Mouse (Mus musculus): ENCODE results near the gene Tmem252. TPM values are rescaled to one million over a fixed set of nuclear protein-coding genes. Genes with fewer than 3 reads are reported as not detected.

Tmem252 gene
- polyA plus RNA-seq, 1 experiment from 2014 or later, result 17.5 TPM

DNA sequence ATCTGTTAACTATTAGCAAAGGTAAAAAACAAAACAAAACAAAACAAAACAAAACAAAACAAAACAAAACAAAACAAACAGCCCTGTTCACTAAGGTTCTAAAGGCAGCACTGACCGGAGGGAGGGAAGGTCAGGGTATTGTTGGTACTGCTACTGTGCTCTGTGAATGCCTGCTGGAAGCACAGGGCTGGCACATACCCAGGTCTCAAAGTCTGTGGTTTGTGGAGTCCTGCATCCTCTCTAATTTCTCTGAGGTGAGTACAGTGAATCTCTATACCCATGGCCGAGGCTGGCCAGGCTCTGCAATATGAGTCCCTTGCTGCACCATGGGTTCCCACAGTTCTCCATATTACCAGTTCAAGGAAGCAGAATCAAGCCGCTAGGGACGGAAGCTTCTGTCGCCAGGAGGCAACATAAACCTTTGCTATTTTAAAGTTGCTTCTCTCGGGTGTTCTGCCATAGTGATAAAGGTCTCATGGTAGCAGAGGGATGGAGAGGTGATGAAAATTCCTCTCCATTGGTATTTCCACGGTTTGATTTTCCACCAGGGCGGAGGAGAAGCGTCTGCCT is 20.5 kb upstream of the Tmem252 start:
- Histone ChIP-seq H3K4me2 (ENCODE audit: low read length) (no peak overlapping the region), H3K9ac (ENCODE audit: low read depth, low read length) (no peak overlapping the region), H3K27me3 (ENCODE audit: insufficient read depth, low read length) (no peaks in the 10 kb centered on the region), H3K4me3 (replicated peaks; ENCODE audit: low read depth, low read length) (no peak overlapping the region), H3K4me1 (replicated peaks; ENCODE audit: insufficient read depth, low read length) (no peaks in the 10 kb centered on the region), H3K9me3 (replicated peaks; ENCODE audit: low read length) (no peaks in the 10 kb centered on the region), H3K36me3 (ENCODE audit: insufficient read depth, low read length) (no peaks in the 10 kb centered on the region), H3K27ac (no peak overlapping the region)
- DNase-seq (ENCODE audit: low spot score), result no peak
- no peak for TF ChIP-seq CTCF (IDR thresholded peaks at IDR 0.05; ENCODE audit: low read depth)
- ATAC-seq (replicated peaks; ENCODE audit: low FRiP score, low read depth), result peak; percentile 43; the same call in 1 of the 2 replicates
- 42% methylated on average over 9 of the region's 9 CpGs for WGBS

DNA sequence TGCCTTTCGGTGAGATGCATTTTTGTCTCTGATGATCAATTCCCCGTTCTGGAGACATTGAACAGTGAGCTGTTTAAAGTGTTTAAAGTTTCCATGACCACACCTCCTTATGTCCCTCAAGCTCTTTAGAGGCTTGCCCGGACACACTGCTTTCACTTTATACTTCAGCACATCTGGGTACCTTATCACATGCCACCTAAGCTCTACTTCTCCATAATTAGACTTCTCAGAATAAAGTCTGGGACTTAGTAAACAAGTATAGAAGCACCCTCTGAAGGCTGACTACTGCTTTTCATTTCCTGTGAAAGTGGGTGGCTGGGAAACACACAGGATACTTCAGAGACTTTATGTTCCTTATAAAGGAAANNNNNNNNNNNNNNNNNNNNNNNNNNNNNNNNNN is 16.8 kb upstream of the Tmem252 start:
- Histone ChIP-seq H3K9ac (ENCODE audit: low read depth, low read length) (no peak overlapping the region), H3K4me1 (replicated peaks; ENCODE audit: insufficient read depth, low read length) (no peaks in the 10 kb centered on the region), H3K36me3 (ENCODE audit: insufficient read depth, low read length) (no peaks in the 10 kb centered on the region), H3K9me3 (replicated peaks; ENCODE audit: low read length) (no peaks in the 10 kb centered on the region), H3K27me3 (ENCODE audit: insufficient read depth, low read length) (no peaks in the 10 kb centered on the region), H3K4me2 (ENCODE audit: low read length) (no peak overlapping the region), H3K4me3 (replicated peaks; ENCODE audit: low read depth, low read length) (no peak overlapping the region), H3K27ac (no peak overlapping the region)
- ATAC-seq (replicated peaks; ENCODE audit: low FRiP score, low read depth) (no peak), DNase-seq (ENCODE audit: low spot score) (no peak)
- no peak for TF ChIP-seq CTCF (IDR thresholded peaks at IDR 0.05; ENCODE audit: low read depth)
- WGBS, result 85% methylated on average over 3 of the region's 3 CpGs

DNA sequence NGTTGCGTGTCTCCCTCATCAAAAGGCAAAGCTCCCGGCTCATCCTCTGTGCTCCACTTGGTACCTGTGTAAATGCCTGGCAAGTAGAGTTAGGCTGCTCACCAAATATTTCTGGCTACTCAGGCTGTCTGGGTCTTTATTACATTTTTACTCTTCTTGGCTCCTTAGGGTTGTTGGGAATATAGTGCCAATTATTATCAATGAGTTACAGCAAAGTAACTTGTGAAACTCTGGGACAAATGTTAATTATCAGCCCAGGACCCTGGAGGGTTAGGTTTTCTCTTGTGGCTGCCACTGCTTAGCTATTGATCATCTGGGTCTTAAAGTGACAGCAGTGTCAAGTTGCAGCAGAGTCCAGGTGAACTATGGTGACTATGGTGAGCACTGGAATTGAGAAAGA is 11.5 kb upstream of the Tmem252 start:
- no peak overlapping the region for H3K9ac ChIP-seq (ENCODE audit: low read depth, low read length)
- DNase-seq (ENCODE audit: low spot score), result no peak
- H3K27me3 ChIP-seq (ENCODE audit: insufficient read depth, low read length), result no peaks in the 10 kb centered on the region
- H3K36me3 ChIP-seq (ENCODE audit: insufficient read depth, low read length), result no peaks in the 10 kb centered on the region
- 90% methylated on average over 2 of the region's 2 CpGs for WGBS
- no peak overlapping the region for H3K4me2 ChIP-seq (ENCODE audit: low read length)
- no peaks in the 10 kb centered on the region for H3K9me3 ChIP-seq (replicated peaks; ENCODE audit: low read length)
- no peaks in the 10 kb centered on the region for H3K4me1 ChIP-seq (replicated peaks; ENCODE audit: insufficient read depth, low read length)
- TF ChIP-seq CTCF (IDR thresholded peaks at IDR 0.05; ENCODE audit: low read depth), result no peak
- H3K27ac ChIP-seq, result no peak overlapping the region
- ATAC-seq (replicated peaks; ENCODE audit: low FRiP score, low read depth), result no peak
- no peak overlapping the region for H3K4me3 ChIP-seq (replicated peaks; ENCODE audit: low read depth, low read length)

DNA sequence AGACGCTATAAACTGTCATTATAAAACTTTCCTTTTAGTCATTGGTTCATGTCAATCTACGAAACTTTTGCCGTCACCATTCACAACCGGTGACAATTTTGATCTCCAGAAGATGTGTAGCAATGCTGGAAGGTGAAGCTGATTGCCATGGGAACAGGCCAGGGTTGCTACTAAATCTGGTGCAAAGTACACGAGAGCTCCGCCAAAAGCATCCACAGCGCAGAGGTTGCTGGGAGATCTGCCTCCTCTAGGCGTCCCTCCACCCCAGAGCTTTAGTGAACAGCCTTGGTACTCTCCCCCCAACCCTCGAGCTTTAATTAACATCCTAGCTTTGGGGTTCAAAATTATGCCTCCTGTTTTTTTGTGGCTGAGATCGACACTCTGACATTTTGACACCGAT is 8.0 kb upstream of the Tmem252 start:
- no peaks in the 10 kb centered on the region for H3K36me3 ChIP-seq (ENCODE audit: insufficient read depth, low read length)
- DNase-seq (ENCODE audit: low spot score) (no peak), ATAC-seq (replicated peaks; ENCODE audit: low FRiP score, low read depth) (no peak)
- no peaks in the 10 kb centered on the region for H3K9me3 ChIP-seq (replicated peaks; ENCODE audit: low read length)
- H3K4me3 ChIP-seq (replicated peaks; ENCODE audit: low read depth, low read length), result no peak overlapping the region
- H3K4me1 ChIP-seq (replicated peaks; ENCODE audit: insufficient read depth, low read length), result no peaks in the 10 kb centered on the region
- H3K9ac ChIP-seq (ENCODE audit: low read depth, low read length), result no peak overlapping the region
- no peaks in the 10 kb centered on the region for H3K27me3 ChIP-seq (ENCODE audit: insufficient read depth, low read length)
- TF ChIP-seq CTCF (IDR thresholded peaks at IDR 0.05; ENCODE audit: low read depth), result no peak
- H3K27ac ChIP-seq, result no peak overlapping the region
- 82% methylated on average over 11 of the region's 11 CpGs for WGBS
- no peak overlapping the region for H3K4me2 ChIP-seq (ENCODE audit: low read length)

DNA sequence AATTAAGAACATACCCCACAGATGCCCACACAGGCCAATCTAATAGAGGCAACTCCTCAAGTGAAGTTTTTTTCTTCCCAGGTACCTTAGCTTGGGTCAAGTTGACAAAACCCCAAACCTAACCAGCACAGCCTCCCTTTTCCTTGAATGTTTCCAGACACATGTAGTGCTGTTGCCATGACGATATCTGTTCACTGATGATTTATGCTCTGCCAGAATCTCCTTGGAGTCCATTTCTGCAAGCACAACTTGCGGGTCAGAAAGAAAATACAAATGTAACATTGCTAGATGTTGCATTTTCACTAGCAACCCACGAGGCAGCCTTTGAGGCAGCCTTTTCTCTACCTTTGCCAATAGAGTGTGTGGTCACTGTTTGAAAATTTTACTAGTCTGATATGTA is 6.3 kb upstream of the Tmem252 start:
- ATAC-seq (replicated peaks; ENCODE audit: low FRiP score, low read depth) (no peak), DNase-seq (ENCODE audit: low spot score) (no peak)
- 77% methylated on average over 3 of the region's 3 CpGs for WGBS
- H3K9me3 ChIP-seq (replicated peaks; ENCODE audit: low read length), result no peaks in the 10 kb centered on the region
- H3K4me3 ChIP-seq (replicated peaks; ENCODE audit: low read depth, low read length), result no peak overlapping the region
- H3K27me3 ChIP-seq (ENCODE audit: insufficient read depth, low read length), result no peaks in the 10 kb centered on the region
- TF ChIP-seq CTCF (IDR thresholded peaks at IDR 0.05; ENCODE audit: low read depth), result no peak
- no peak overlapping the region for H3K4me2 ChIP-seq (ENCODE audit: low read length)
- peaks cover 13% of the 10 kb centered on the region; the same call in 1 of the 2 replicates for H3K4me1 ChIP-seq (replicated peaks; ENCODE audit: insufficient read depth, low read length)
- H3K27ac ChIP-seq, result no peak overlapping the region
- no peak overlapping the region for H3K9ac ChIP-seq (ENCODE audit: low read depth, low read length)
- H3K36me3 ChIP-seq (ENCODE audit: insufficient read depth, low read length), result no peaks in the 10 kb centered on the region

DNA sequence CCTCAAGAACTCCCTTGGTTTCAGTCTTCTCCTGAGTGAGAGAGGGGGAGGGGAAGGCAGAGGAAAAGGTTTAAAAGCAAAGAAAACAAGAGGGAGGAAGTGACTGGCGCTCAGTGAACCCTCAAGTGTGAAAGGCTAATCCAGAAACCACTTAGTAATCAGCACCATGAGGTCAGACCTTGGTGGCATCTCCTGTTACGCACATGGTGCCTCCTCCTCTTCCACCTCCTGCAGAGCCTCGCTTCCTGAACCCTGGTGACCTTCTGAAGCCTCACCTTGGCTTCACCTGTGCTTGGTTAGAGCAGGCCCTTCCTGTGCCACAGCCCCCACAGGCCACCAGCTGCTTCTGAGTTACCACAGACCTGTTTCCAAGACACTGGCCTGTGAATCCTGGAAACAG is 2.2 kb upstream of the Tmem252 start:
- Histone ChIP-seq H3K9ac (ENCODE audit: low read depth, low read length) (no peak overlapping the region), H3K27ac (peak overlapping the region; percentile 58), H3K4me2 (ENCODE audit: low read length) (no peak overlapping the region), H3K27me3 (ENCODE audit: insufficient read depth, low read length) (no peaks in the 10 kb centered on the region), H3K4me3 (replicated peaks; ENCODE audit: low read depth, low read length) (no peak overlapping the region), H3K9me3 (replicated peaks; ENCODE audit: low read length) (no peaks in the 10 kb centered on the region), H3K36me3 (ENCODE audit: insufficient read depth, low read length) (no peaks in the 10 kb centered on the region), H3K4me1 (replicated peaks; ENCODE audit: insufficient read depth, low read length) (peaks cover 28% of the 10 kb centered on the region)
- 30% methylated on average over 3 of the region's 3 CpGs for WGBS
- DNase-seq (ENCODE audit: low spot score), result peak; percentile 78
- ATAC-seq (replicated peaks; ENCODE audit: low FRiP score, low read depth), result peak; percentile 90
- TF ChIP-seq CTCF (IDR thresholded peaks at IDR 0.05; ENCODE audit: low read depth), result no peak

DNA sequence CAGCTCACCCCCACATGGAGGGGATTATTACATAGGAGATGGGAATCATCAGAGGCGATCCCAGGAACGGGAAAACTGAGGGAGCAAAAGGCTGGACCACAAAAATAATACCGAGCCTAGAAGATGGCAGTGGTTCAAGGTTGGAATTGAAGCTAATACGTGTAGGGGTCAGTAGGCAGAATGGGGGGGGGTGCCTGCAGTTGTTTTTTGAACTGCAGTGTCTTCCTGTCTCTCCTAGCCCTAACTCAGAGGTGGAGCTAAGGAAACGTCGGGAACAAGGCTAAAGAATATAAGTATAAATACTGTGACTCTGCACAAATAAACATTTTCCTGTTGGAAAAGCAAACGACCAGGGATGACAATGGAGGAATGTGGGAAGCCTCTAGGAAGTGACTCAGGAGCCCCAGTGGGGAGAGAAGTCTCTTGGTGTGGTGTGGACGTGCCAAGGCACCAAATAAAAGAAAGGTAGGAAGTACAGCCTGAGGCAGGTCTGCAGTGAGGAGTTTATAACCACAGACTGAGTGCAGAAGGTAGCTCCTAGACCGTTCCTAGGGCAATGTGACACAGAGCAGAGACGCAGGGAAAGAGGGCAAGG is 1.3 kb upstream of the Tmem252 start:
- Histone ChIP-seq H3K27ac (peak overlapping the region; percentile 58), H3K4me1 (replicated peaks; ENCODE audit: insufficient read depth, low read length) (peaks cover 28% of the 10 kb centered on the region), H3K36me3 (ENCODE audit: insufficient read depth, low read length) (no peaks in the 10 kb centered on the region), H3K27me3 (ENCODE audit: insufficient read depth, low read length) (no peaks in the 10 kb centered on the region), H3K4me3 (replicated peaks; ENCODE audit: low read depth, low read length) (no peak overlapping the region), H3K9ac (ENCODE audit: low read depth, low read length) (no peak overlapping the region), H3K4me2 (ENCODE audit: low read length) (no peak overlapping the region), H3K9me3 (replicated peaks; ENCODE audit: low read length) (no peaks in the 10 kb centered on the region)
- WGBS, result 36% methylated on average over 10 of the region's 10 CpGs
- DNase-seq (ENCODE audit: low spot score) (no peak), ATAC-seq (replicated peaks; ENCODE audit: low FRiP score, low read depth) (no peak)
- no peak for TF ChIP-seq CTCF (IDR thresholded peaks at IDR 0.05; ENCODE audit: low read depth)

Data from kidney, postnatal 0 days (tissue).